ENCODE assay signal across 8 mouse cellular contexts in genomic region chr2:130178706-130179506, GRCm38 (mm10). TPM values are rescaled to one million over a fixed set of nuclear protein-coding genes. Genes with fewer than 3 reads are reported as not detected.
DNase-seq lines count a peak whose midpoint lies in the region; ATAC-seq and TF ChIP-seq lines count a peak whose summit lies in the region.

TSS of gene Snrpb (minus strand) at chr2:130179403.

- peak within 1 kb of the TSS; percentile 96 for H3K4me3 ChIP-seq in E14TG2a.4 (replicated peaks; ENCODE audit: low read length)
- H3K4me3 ChIP-seq in forebrain, embryonic 13.5 days: peak within 1 kb of the TSS; percentile 99
- H3K4me3 ChIP-seq in liver, postnatal 0 days (ENCODE audit: low read depth, low read length): peak within 1 kb of the TSS; percentile 95
- peak within 1 kb of the TSS; percentile 80 for H3K4me3 ChIP-seq in neural tube, embryonic 14.5 days (ENCODE audit: low read depth, low read length)

- no peak for TF ChIP-seq EP300 in liver, postnatal 0 days (IDR thresholded peaks at IDR 0.05; ENCODE audit: low read depth)

- WGBS in forebrain, embryonic 13.5 days: under 1% methylated on average over 80 of the region's 81 CpGs
- WGBS in large intestine, adult 2 months: under 1% methylated on average over 81 of the region's 81 CpGs
- under 1% methylated on average over 80 of the region's 81 CpGs for WGBS in liver, postnatal 0 days (ENCODE audit: insufficient replicate concordance)
- under 1% methylated on average over 80 of the region's 81 CpGs for WGBS in neural tube, embryonic 14.5 days

- H3K36me3 ChIP-seq in E14TG2a.4 (ENCODE audit: insufficient read depth, low read length): peaks cover 36% of the 10 kb centered on the region
- peaks cover 30% of the 10 kb centered on the region for H3K36me3 ChIP-seq in forebrain, embryonic 13.5 days (ENCODE audit: poor library complexity, severe bottlenecking)
- H3K36me3 ChIP-seq in liver, postnatal 0 days (replicated peaks; ENCODE audit: insufficient read depth, low read length): peaks cover 26% of the 10 kb centered on the region
- peaks cover 16% of the 10 kb centered on the region for H3K36me3 ChIP-seq in neural tube, embryonic 14.5 days (ENCODE audit: control insufficient read depth, insufficient read depth, low read length)

- intact Hi-C loops in heart, postnatal 10 days (cut with DNase I): loop anchor here (5.0 kb wide), 2 partner anchors 93 to 377 kb away; partner anchors contain the start of genes Nop56 and Stk35

- peaks cover 34% of the 10 kb centered on the region for H3K4me1 ChIP-seq in E14TG2a.4 (replicated peaks; ENCODE audit: low read depth, low read length)
- H3K4me1 ChIP-seq in forebrain, embryonic 13.5 days: peaks cover 22% of the 10 kb centered on the region
- H3K4me1 ChIP-seq in liver, postnatal 0 days (ENCODE audit: insufficient read depth): peaks cover 12% of the 10 kb centered on the region
- H3K4me1 ChIP-seq in neural tube, embryonic 14.5 days (ENCODE audit: control insufficient read depth, insufficient read depth, low read length): peaks cover 22% of the 10 kb centered on the region

- H3K27ac ChIP-seq in forebrain, embryonic 13.5 days: peak within 1 kb of the TSS; percentile 97
- H3K27ac ChIP-seq in liver, postnatal 0 days (ENCODE audit: low read depth): peak within 1 kb of the TSS; percentile 95
- peak within 1 kb of the TSS; percentile 92 for H3K27ac ChIP-seq in neural tube, embryonic 14.5 days (ENCODE audit: low read depth, low read length)

- no peaks in the 10 kb centered on the region; the same call in 1 of the 2 replicates for H3K27me3 ChIP-seq in E14TG2a.4 (ENCODE audit: insufficient read depth, low read length)
- H3K27me3 ChIP-seq in forebrain, embryonic 13.5 days: no peaks in the 10 kb centered on the region
- H3K27me3 ChIP-seq in liver, postnatal 0 days (ENCODE audit: insufficient read depth, low read length): no peaks in the 10 kb centered on the region
- peaks cover 3% of the 10 kb centered on the region; the same call in 1 of the 2 replicates for H3K27me3 ChIP-seq in neural tube, embryonic 14.5 days (ENCODE audit: control insufficient read depth, insufficient read depth, low read length)

- peak; percentile 94 for ATAC-seq in forebrain, embryonic 13.5 days
- peak; percentile 91 for ATAC-seq in liver, postnatal 0 days
- ATAC-seq in neural tube, embryonic 14.5 days (ENCODE audit: low read depth): peak; percentile 96

- no peak for TF ChIP-seq CTCF in E14TG2a.4 (conservative IDR thresholded peaks at IDR 0.05; ENCODE audit: low read length)
- TF ChIP-seq CTCF in liver, postnatal 0 days (IDR thresholded peaks at IDR 0.05; ENCODE audit: low read depth): no peak

- H3K9me3 ChIP-seq in E14TG2a.4 (ENCODE audit: low read length): no peaks in the 10 kb centered on the region
- H3K9me3 ChIP-seq in forebrain, embryonic 13.5 days (replicated peaks): no peaks in the 10 kb centered on the region
- no peaks in the 10 kb centered on the region for H3K9me3 ChIP-seq in liver, postnatal 0 days (ENCODE audit: low read length)
- no peaks in the 10 kb centered on the region for H3K9me3 ChIP-seq in neural tube, embryonic 14.5 days (ENCODE audit: control insufficient read depth, low read length)

- peak; percentile 88 for DNase-seq in c-Kit-positive CD71-positive TER-119-positive erythroid progenitor cells, embryonic 14.5 days (ENCODE audit: low spot score)
- peak; percentile 93 to 95 for DNase-seq in heart, postnatal 10 days
- DNase-seq in large intestine, adult 2 months (ENCODE audit: low read depth, low spot score): peak; percentile 76
- DNase-seq in liver, postnatal 0 days: peak; percentile 92
- peak; percentile 92 for DNase-seq in testis, postnatal 10 days (ENCODE audit: low spot score)

- H3K4me2 ChIP-seq in forebrain, embryonic 13.5 days: peak within 1 kb of the TSS; percentile 87
- peak within 1 kb of the TSS; percentile 98 for H3K4me2 ChIP-seq in liver, postnatal 0 days (ENCODE audit: low read depth, low read length)
- peak within 1 kb of the TSS; percentile 89 for H3K4me2 ChIP-seq in neural tube, embryonic 14.5 days (ENCODE audit: low read depth, low read length)

- peak within 1 kb of the TSS; percentile 100 for H3K9ac ChIP-seq in forebrain, embryonic 13.5 days
- peak within 1 kb of the TSS; percentile 100 for H3K9ac ChIP-seq in liver, postnatal 0 days (replicated peaks)
- peak within 1 kb of the TSS; percentile 98 for H3K9ac ChIP-seq in neural tube, embryonic 14.5 days (replicated peaks; ENCODE audit: low read depth, low read length)

RNA-seq across cellular contexts. Expression of gene Snrpb, which starts in this region (rescaled TPM):
- polyA plus RNA-seq in forebrain, embryonic 13.5 days (2015; fragmentation: Nextera tagmentation; extraction: Ambion mirVana): 590 and 601 TPM in 2 replicates
- 100 to 1,000 TPM; 192 to 194 TPM for total RNA-seq in heart, postnatal 10 days (2021)
- polyA plus RNA-seq in large intestine, adult 2 months (2012; rRNA removed): 186 and 221 TPM in 2 replicates
- polyA plus RNA-seq in liver, postnatal 0 days (2015; fragmentation: Nextera tagmentation; extraction: Ambion mirVana): 185 and 200 TPM in 2 replicates
- polyA plus RNA-seq in neural tube, embryonic 14.5 days (2014; fragmentation: Nextera tagmentation; extraction: Ambion mirVana): 299 and 315 TPM in 2 replicates

Comparison
In these comparisons a context has a peak if more than half of its experiments do, and no peak if none do; other contexts are left out.
1. Peak in every context shown above with its lines: DNase-seq, ATAC-seq, H3K4me3 ChIP-seq and H3K27ac ChIP-seq.